Mouse (Mus musculus) erythroblast, embryonic 14.5 days (primary cell): ENCODE data around the gene Hps6. TPM values are rescaled to one million over a fixed set of nuclear protein-coding genes. Genes with fewer than 3 reads are reported as not detected.
A peak's percentile ranks its signal among the peaks of the same experiment; 100 is the strongest.

ENCODE experiments used
- H3K27me3 ChIP-seq: 2 replicates; pipeline ENCODE4 v1.6.1; 2012; ENCODE audit warnings: inconsistent platforms; ENCODE audit not compliant: control insufficient read depth
- H3K36me3 ChIP-seq: 2 replicates; pipeline ENCODE4 v1.6.1; 2012; ENCODE audit warnings: mild to moderate bottlenecking, inconsistent platforms; ENCODE audit not compliant: control insufficient read depth
- H3K4me1 ChIP-seq: 2 replicates; pipeline ENCODE4 v1.6.1; 2012; ENCODE audit warnings: inconsistent platforms; ENCODE audit not compliant: control insufficient read depth
- H3K4me3 ChIP-seq: replicated peaks from 2 replicates; pipeline ENCODE3; 2012; ENCODE audit warnings: moderate library complexity, mild to moderate bottlenecking, inconsistent platforms
- H3K9me3 ChIP-seq: 2 replicates; pipeline ENCODE4 v1.6.1; 2012; ENCODE audit warnings: low read length, inconsistent platforms, mixed read lengths; ENCODE audit not compliant: control insufficient read depth
- GATA1 ChIP-seq: IDR thresholded peaks from 2 replicates; pipeline ENCODE4 v1.6.1; 2012; ENCODE audit warnings: low read length, inconsistent platforms, mixed read lengths
- TAL1 ChIP-seq: IDR thresholded peaks from 3 replicates; pipeline ENCODE4 v1.6.1; 2012; ENCODE audit warnings: low read length, inconsistent platforms, mixed read lengths
- polyA plus RNA-seq: library from polyadenylated mRNA; stranded (reverse); fragments of >175 nt; gene quantifications from 2 replicates; pipeline ENCODE4 v1.2.3, GENCODE M21; 2012

Gene Hps6
- polyA plus RNA-seq, 1 experiment, result 0.06 TPM

DNA sequence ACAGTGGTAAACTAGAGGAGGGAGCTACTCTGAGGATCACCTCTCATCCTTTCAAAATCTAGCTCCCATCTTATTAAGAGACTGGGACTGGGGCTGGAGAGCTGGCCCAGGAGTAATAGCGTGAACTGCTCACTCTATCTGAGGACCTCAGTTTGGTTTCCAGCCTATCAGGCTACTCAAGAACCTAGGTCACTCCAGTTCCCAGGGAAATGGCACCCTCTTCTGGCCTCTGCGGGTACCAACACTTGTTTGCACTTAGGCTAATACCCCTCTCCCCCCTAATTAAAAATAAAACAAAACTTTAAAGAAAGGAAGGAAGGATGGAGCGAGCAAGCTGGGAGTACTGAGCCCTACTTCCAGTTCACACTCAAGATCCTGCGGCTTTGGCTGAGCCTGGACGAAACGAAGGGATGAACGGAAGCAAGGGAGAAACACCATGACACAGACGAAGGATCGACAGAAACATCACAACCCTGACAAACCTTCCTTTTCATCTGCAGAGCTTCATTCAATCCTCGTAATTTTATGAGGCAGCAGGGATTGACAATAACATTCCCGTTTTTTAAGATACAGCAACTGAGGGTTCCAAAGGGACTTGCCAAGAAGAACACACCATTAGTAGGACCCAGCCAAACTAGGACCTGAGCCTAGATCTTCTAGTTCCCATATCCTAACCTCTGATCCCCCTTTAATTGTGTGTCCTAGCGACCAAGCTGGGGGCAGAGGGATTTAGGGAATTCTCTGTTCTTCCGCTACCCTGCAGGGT is 33.4 kb downstream of the Hps6 start:
- Histone ChIP-seq H3K4me3 (peak overlapping the region; percentile 89), H3K4me1 (peaks cover 74% of the 10 kb centered on the region), H3K36me3 (peaks cover 63% of the 10 kb centered on the region), H3K27me3 (no peaks in the 10 kb centered on the region), H3K9me3 (no peaks in the 10 kb centered on the region)
- TF ChIP-seq TAL1, result no peak
- TF ChIP-seq GATA1, result no peak

DNA sequence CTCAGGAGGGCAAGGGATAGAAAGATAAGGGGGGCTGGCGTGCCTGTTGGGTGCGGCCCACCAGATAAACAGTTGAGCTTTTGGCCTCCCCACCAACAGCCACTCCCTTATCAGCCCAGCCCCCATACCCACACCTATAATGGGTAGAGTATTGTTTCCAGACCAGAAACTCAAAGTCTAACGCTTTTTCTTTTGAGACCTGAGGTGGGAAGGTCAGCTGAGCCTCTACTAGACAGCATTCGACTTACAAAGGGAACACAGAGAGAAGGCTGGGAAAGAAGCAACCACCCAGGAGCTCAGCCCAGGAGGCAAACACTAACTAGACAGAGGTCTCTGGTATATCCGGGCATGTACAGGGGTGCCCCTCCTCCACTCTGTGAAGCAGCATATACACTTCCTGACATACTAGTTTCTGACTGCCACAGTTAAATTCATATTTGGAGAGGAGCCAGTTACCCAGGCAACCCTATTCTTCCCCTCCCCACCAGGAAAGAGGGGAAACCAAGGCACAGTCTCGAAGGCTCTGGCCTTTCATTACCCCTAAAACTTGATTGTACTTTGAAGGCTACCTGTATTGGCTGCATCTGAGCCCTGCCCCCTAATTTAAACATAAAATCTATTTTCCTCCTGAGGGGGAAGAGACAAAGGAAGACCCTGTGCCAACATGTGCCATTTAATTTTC is 34.1 kb downstream of the Hps6 start:
- H3K4me3 ChIP-seq, result peak overlapping the region; percentile 89
- no peaks in the 10 kb centered on the region for H3K27me3 ChIP-seq
- H3K36me3 ChIP-seq, result peaks cover 57% of the 10 kb centered on the region
- no peaks in the 10 kb centered on the region for H3K9me3 ChIP-seq
- H3K4me1 ChIP-seq, result peaks cover 79% of the 10 kb centered on the region
- peak; percentile 80 for TF ChIP-seq GATA1
- TF ChIP-seq TAL1, result peak; percentile 57

DNA sequence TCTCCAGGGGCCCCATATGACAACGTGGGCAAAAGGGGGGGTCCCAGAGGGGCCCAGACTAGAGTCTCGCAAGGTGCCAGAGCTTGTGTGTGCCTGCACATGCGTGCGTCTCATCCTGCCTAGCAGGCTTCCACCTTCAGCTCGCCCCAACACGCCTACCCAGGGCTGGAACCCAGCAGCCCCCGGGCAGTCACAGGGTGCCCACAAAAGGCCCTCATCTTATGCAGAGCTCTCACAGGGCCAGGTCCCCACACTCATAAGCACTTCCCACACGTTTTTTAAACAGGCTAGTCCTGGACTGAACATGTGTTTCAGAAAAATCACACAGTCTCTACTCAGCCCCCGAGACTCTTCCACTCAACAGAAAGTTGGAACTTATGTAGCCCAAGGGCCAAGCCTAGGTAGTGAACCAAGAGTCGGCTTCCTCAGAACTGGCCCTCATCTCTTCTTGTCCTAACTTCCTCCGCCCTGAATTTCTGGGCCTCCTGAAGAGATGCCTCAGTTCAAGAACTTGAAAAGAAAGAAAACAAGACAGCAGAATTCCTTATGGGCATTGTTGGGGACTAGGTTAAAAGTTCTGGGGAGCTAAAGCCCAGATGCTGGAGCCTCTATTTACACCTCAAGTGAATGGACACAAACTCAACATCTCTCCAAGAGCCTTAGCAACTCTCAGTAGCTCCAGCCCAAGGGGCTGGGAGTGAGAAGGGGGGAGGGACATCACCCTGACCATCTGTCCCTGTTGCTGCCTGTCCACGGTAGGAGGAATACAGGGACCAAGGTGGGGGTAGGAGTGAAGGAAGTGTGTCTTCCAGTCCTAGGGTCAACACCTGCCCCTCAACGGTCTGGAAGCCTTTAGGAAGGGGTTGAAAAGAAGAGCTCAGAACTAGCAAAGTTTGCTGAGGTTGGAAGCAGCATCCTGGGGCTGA is 34.9 kb downstream of the Hps6 start:
- TF ChIP-seq GATA1 (no peak), TAL1 (no peak)
- no peaks in the 10 kb centered on the region for H3K9me3 ChIP-seq
- peak overlapping the region; percentile 89 for H3K4me3 ChIP-seq
- no peaks in the 10 kb centered on the region for H3K27me3 ChIP-seq
- peaks cover 50% of the 10 kb centered on the region for H3K36me3 ChIP-seq
- H3K4me1 ChIP-seq, result peaks cover 83% of the 10 kb centered on the region

DNA sequence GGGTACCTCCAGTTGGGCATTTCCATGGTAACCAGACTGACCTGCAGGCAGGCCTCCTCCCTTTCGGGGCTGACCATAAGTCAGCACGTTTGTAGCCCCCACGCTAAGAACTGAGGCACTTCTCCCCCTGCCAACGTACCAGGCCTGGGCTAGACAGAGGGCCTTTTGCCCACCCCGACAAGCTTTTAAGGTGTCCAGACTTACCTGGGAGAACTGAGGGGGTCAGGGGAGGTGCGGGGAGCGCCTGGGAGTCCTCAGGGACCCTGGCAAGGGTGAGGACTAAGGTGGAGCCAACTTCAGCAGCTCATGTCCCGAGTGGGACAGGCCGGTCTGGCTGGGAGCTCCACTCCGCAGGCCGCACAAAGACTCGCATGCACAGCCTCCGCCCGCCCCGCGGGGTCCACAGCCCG is 35.5 kb downstream of the Hps6 start:
- Histone ChIP-seq H3K4me3 (peak overlapping the region; percentile 89), H3K36me3 (peaks cover 43% of the 10 kb centered on the region), H3K9me3 (no peaks in the 10 kb centered on the region), H3K27me3 (no peaks in the 10 kb centered on the region), H3K4me1 (peaks cover 90% of the 10 kb centered on the region)
- no peak for TF ChIP-seq GATA1

DNA sequence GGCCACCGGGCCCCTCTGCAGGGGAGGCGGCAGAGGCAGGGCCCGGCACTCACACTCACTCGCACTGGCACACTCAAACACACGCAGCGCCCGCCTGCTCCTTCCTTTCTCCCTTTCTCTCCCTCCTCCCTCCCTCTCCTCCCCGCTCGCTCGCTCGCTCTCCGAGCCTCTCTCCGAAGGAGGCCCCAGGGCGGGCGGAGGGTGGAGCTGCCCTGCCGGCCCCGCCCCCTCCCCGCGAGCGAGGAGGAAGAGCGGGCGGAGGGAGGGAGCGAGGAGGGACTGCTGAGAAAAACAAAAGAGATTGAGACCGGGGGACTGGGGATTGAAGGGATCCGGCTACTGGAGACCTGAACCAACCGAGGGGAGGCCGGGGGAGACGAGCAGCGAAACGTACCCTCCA is 36.2 kb downstream of the Hps6 start:
- Histone ChIP-seq H3K4me1 (peaks cover 95% of the 10 kb centered on the region), H3K9me3 (no peaks in the 10 kb centered on the region), H3K4me3 (peak overlapping the region; percentile 89), H3K27me3 (no peaks in the 10 kb centered on the region), H3K36me3 (peaks cover 37% of the 10 kb centered on the region)
- TF ChIP-seq GATA1 (no peak), TAL1 (no peak)

DNA sequence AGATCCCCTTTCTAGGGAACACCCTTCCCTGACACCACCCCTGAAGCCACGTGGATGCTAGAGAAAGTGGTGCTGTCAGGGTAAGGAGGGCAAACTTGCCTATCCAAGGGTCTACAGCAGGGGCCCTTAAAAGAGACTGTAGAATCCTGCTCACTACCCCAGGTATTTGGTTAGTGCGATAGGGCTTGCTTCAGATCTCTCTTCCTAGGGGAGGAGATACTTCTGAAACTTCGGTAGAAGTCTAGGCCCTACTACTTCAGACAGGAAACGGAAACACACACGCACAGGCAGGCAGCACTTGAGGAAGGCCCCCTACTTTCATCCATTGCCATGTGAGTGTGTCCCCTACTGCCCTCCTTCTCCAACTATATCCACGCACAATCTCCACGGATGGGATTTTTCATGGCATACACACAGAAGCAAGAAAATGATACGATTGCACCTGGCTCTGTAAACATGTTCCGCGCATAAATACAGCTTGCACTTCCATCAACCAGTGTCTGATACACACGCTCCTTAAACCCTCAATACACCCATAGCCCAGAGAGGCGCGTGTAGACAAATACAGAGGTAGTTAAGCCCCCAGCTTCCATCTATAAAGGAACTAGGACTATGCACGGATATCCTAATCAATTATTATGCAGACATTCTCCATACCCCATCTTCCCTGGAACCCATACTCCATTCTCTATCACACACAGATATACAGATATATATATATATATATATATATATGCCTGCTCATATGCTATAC is 37.0 kb downstream of the Hps6 start:
- Histone ChIP-seq H3K9me3 (no peaks in the 10 kb centered on the region), H3K4me3 (peak overlapping the region; percentile 89), H3K4me1 (peaks cover 95% of the 10 kb centered on the region), H3K36me3 (peaks cover 29% of the 10 kb centered on the region), H3K27me3 (peaks cover 7% of the 10 kb centered on the region)
- no peak for TF ChIP-seq TAL1
- TF ChIP-seq GATA1, result no peak

DNA sequence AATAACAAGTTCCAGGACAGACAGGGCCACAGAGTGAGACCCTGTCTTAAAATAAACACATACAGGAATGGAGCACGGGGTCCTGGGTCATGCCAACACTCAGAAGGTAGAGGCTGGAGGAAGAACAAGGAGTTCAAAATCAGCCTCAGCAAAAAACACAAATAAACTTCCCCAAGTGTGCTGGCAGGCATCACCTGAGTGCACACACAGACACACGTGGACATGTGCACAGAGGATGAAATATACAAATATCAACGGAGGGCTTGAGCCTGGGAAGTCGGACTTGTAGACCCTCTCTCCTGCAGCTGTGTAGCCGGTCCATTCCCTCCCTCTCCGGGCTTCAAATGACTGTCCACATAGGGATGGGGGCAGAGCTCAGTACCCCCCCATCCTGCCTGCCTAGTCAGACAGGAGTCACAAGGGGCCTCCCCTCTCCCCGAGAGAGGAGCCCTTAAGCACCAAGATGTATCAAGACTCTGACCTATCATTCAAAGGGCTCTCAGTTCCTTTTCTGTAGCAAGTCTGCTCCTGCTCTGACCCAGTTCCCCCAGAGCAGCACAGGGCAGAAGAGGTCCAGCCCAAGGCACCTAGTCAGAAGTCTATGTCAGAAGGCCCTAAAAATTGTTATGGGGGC is 38.1 kb downstream of the Hps6 start:
- TF ChIP-seq GATA1 (no peak), TAL1 (no peak)
- H3K4me1 ChIP-seq, result peaks cover 94% of the 10 kb centered on the region
- H3K4me3 ChIP-seq, result no peak overlapping the region

DNA sequence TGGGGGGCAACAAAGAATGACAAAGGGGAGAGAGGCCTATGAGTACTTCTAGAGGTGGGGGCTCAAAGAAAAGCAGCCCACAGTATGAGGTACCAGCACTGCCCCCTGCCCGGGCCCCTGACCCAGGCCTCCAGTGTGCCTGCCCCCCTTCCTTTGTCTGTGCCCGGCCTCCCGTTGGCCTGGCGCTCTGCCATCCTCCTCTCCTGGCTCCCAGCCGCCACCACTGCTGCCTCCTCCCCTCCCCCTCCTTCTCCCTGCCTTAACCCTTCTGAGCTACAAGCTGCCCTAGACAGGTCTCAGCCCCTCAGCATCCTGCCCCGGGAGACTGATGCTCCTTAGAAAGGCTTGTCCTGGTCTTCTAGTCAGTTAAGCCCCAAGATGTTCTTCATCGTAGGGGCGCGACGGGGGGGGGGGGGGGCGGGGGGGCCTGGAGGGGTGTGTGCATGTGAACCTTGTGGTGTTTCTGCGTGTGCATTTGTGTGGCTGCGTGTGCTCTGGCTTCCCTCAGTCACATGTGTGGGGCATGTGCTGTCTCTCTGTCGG is 38.7 kb downstream of the Hps6 start:
- peaks cover 91% of the 10 kb centered on the region for H3K4me1 ChIP-seq
- H3K27me3 ChIP-seq, result peaks cover 24% of the 10 kb centered on the region
- peaks cover 12% of the 10 kb centered on the region for H3K36me3 ChIP-seq
- TF ChIP-seq GATA1 (no peak), TAL1 (no peak)
- H3K4me3 ChIP-seq, result peak overlapping the region; percentile 48
- no peaks in the 10 kb centered on the region for H3K9me3 ChIP-seq

More for the DNA sequence above, 38.1 kb downstream of the Hps6 start:
- H3K27me3 ChIP-seq, result peaks cover 18% of the 10 kb centered on the region
- peaks cover 18% of the 10 kb centered on the region for H3K36me3 ChIP-seq
- H3K9me3 ChIP-seq, result no peaks in the 10 kb centered on the region
